Mouse (Mus musculus): ENCODE measurements around the gene Abt1. TPM values are rescaled to one million over a fixed set of nuclear protein-coding genes. Genes with fewer than 3 reads are reported as not detected.

Gene Abt1
- polyA plus RNA-seq, 1 experiment from 2014 or later = 12.4 TPM

DNA sequence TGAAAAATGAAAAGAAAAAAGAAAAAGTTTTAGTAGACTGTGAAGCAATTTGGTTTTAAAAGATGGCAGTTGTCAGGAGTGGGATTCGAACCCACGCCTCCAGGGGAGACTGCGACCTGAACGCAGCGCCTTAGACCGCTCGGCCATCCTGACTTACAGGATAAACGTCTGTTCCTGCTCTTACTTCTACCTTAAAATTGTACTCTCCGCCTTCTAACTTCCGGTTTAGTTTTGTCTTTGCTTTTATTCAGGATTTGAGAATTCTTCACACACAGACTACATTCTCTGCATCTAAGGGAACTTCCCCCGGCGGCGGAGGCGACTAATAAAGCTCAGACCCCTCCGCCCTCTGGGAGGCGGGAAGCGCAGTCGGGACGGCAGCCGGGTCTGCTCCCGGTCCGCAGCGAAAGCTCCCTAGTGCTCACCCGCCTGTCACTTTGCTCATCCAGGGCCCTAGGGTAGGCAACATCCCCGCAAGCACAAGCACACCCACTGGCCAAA lies 29.7 kb upstream of the Abt1 start:
- Histone ChIP-seq H3K9me3 (replicated peaks) (no peaks in the 10 kb centered on the region), H3K4me2 (peak overlapping the region; percentile 62), H3K27ac (peak overlapping the region; percentile 80), H3K27me3 (no peaks in the 10 kb centered on the region), H3K4me3 (peak overlapping the region; percentile 61), H3K4me1 (0 out of 2 replicates have a peak, but pooled peaks cover 6% of the 10 kb centered on the region), H3K36me3 (ENCODE audit: poor library complexity, severe bottlenecking) (no peaks in the 10 kb centered on the region), H3K9ac (peak overlapping the region; percentile 75)
- ATAC-seq = peak; percentile 86
- under 1% methylated on average over 25 of the region's 25 CpGs for WGBS

DNA sequence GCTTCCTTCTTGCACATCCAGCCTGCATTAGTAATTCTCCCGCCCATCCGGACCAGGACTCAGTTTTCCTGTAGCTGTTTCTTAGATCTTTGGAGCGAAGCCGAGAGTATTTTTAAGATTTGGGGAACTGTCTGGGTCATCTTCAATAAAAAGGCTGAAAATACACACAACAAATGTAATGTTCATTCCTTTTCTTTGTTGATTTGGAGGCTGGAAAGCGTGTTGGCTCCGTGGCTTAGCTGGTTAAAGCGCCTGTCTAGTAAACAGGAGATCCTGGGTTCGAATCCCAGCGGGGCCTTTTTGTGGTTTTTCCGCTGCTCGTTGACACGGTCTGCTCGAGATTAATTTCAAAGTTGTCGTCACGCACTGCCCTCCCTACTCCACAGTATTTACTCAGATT lies 26.7 kb upstream of the Abt1 start:
- H3K9me3 ChIP-seq (replicated peaks) = no peaks in the 10 kb centered on the region
- ATAC-seq = peak; percentile 46
- H3K27ac ChIP-seq = peak overlapping the region; percentile 5; the same call in 1 of the 2 replicates
- no peaks in the 10 kb centered on the region for H3K36me3 ChIP-seq (ENCODE audit: poor library complexity, severe bottlenecking)
- H3K4me3 ChIP-seq = peak overlapping the region; percentile 50
- peak overlapping the region; percentile 59 for H3K9ac ChIP-seq
- no peaks in the 10 kb centered on the region for H3K27me3 ChIP-seq
- H3K4me2 ChIP-seq = peak overlapping the region; percentile 69
- under 1% methylated on average over 15 of the region's 15 CpGs for WGBS
- H3K4me1 ChIP-seq = 0 out of 2 replicates have a peak, but pooled peaks cover 6% of the 10 kb centered on the region

DNA sequence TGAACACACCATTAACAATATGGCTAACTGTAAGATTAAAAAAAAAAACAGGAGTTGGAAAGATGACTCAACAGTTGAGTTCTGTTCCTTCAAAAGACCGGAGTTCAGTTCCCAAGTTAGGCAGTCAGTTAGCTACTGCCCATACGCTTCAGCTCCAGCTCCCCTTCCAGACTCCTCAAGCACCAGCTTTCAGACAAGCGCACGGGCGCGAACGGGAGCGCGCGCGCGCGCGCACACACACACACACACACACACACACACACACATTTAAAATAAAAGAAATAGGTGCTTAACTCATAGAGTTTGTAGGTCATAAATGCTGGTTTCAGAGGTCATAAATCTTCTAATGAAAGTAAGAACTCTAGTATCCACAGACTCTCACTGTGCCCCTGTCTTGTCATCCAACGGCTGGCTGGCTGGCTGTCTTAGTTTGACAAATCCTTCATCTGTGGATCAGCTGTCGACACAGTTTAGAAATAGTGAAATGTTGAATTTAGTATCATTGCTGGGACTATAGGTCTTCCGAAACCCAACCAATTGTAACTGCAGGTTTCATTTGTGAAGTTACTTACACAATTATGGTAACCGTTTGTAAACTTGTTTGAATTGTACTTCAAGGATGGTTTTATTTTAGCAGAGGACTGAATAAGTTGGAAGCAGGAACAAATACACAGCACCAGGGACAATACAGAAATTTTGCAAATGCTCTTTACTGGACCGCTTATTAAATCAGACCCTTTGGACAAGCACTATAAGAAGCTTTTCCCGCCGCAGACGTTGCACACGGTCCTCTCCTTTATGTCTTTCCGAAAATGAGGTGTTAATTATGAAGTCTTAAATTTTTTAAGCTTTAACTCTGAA lies 25.8 kb upstream of the Abt1 start:
- peaks cover 10% of the 10 kb centered on the region for H3K4me1 ChIP-seq
- no peaks in the 10 kb centered on the region for H3K27me3 ChIP-seq
- H3K4me2 ChIP-seq = peak overlapping the region; percentile 69
- under 1% methylated on average over 24 of the region's 24 CpGs for WGBS
- ATAC-seq = no peak
- H3K4me3 ChIP-seq = peak overlapping the region; percentile 50
- H3K27ac ChIP-seq = no peak overlapping the region; the same call in 1 of the 2 replicates
- no peaks in the 10 kb centered on the region for H3K36me3 ChIP-seq (ENCODE audit: poor library complexity, severe bottlenecking)
- no peaks in the 10 kb centered on the region for H3K9me3 ChIP-seq (replicated peaks)
- peak overlapping the region; percentile 59 for H3K9ac ChIP-seq

DNA sequence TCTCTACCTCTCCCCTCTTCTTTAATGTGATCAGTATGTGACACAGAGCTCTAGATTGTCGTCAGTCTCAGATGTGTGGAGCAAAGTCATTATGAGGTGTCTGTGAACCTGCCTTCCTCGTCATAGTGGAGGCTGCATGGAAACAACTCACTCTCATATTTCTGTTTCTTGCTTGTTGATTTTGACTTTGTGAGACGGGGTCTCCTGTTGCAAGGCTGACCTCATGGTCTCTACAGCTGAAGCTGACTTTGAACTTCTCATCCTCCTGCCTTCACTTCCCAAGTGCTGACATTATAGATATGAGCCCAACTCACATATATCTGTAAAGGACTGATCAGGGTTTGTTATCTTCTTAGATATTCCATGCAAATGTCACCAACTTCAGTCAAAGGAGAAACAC lies 25.1 kb upstream of the Abt1 start:
- Histone ChIP-seq H3K4me2 (peak overlapping the region; percentile 69), H3K27me3 (no peaks in the 10 kb centered on the region), H3K4me3 (peak overlapping the region; percentile 50), H3K4me1 (peaks cover 17% of the 10 kb centered on the region), H3K9me3 (replicated peaks) (no peaks in the 10 kb centered on the region), H3K9ac (peak overlapping the region; percentile 59; the same call in 1 of the 2 replicates), H3K27ac (no peak overlapping the region), H3K36me3 (ENCODE audit: poor library complexity, severe bottlenecking) (no peaks in the 10 kb centered on the region)
- ATAC-seq = no peak
- WGBS = 61% methylated on average over 3 of the region's 3 CpGs

DNA sequence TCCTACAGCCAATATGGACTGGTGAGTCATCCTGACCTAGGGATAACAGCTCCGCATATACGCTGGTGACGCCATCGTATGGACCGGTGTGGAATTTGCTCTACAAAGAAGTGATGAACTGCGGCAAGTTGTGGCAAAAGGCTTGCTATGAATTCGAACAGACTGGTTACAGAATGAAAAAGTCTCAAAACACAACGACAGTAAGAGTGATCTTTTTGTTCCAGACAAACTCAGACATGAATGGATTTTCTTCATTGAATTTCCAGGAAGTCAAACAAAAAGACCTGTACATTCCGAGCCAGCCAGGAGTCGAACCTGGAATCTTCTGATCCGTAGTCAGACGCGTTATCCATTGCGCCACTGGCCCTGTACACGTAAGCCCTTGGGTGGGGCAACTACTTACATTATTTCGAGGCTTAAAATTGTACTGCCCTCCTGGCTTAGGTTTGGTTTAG lies 22.9 kb upstream of the Abt1 start:
- Histone ChIP-seq H3K27me3 (no peaks in the 10 kb centered on the region), H3K9ac (peak overlapping the region; percentile 61), H3K36me3 (ENCODE audit: poor library complexity, severe bottlenecking) (no peaks in the 10 kb centered on the region), H3K4me2 (peak overlapping the region; percentile 70), H3K9me3 (replicated peaks) (no peaks in the 10 kb centered on the region), H3K4me3 (peak overlapping the region; percentile 67), H3K27ac (peak overlapping the region; percentile 98), H3K4me1 (peaks cover 18% of the 10 kb centered on the region)
- under 1% methylated on average over 16 of the region's 16 CpGs for WGBS
- peak; percentile 72 for ATAC-seq

DNA sequence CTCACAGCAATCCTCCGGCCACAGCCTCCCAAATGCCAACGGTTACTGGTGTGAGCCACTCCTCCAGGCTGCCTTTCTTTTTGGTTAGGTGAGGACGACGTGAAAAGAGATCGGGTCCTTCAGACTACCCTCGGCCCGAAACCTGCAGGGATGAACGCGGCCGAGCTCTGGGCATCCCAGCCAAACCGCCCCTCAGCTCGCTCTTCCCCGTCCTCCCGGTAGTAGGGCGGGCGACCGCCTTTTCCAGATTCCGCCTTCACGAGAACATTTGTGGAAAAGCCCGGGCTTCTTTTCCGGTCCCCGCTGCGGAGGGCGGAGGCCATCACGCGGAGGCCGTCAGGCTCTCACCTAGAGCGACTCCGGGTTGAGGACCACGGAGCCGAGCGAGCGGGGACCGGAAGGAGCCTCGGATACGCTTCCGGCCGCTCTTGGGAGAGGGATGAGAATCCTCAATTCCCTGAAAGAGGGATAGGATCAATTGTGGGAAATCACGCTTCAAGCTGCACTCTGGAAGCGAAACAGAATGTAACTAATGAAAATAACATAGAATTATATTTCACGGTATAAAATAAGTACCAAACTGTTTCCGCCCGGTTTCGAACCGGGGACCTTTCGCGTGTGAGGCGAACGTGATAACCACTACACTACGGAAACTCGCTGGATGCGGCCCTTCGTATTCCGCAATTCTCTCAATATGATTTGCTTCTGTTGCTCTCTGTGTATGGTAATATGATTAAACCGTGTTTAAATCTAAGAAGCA lies 22.1 kb upstream of the Abt1 start:
- Histone ChIP-seq H3K9me3 (replicated peaks) (no peaks in the 10 kb centered on the region), H3K4me2 (peak overlapping the region; percentile 70), H3K36me3 (ENCODE audit: poor library complexity, severe bottlenecking) (no peaks in the 10 kb centered on the region), H3K27me3 (no peaks in the 10 kb centered on the region), H3K9ac (peak overlapping the region; percentile 86), H3K4me1 (peaks cover 18% of the 10 kb centered on the region), H3K4me3 (peak overlapping the region; percentile 67), H3K27ac (peak overlapping the region; percentile 98)
- peak; percentile 92 for ATAC-seq
- under 1% methylated on average over 55 of the region's 55 CpGs for WGBS

DNA sequence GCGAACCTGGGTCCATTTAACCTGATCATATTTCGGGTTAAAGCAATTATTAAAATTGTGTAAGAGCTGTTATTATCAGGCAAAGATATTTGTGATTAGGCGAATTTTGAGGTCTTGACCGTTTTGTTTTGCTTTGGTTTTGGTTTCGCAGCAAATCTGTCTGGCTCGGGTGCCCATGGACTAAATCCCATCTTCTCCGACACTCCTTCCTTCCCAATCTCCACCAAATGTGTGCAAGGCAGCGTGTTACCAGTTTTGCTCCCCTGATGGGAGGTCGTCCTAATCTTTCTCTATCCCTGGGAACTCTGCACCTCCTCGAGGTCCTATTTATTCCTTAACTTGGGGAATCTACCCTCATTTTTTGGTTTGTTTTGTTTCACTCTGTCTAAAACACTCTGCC lies 21.5 kb upstream of the Abt1 start:
- no peak for ATAC-seq
- H3K4me1 ChIP-seq = peaks cover 18% of the 10 kb centered on the region

DNA sequence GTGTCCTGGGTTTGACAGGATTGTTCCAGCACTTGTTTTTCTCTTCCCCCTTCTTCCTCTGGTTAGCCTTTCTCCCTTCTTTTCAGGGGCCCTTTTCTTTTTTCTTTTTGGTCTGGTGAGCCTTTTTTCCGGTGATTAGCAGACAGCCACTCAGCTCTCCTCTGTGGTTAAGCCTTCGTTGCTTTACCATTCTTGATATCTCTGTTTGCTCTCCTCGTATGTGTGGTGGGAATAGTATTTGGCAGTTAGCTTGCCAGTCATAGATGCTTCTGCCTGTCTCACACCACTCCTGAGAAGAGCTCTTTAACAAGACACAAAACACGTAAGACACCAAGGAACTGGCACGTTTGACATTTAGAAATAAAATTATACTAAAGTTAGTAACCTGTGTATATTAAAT lies 20.8 kb upstream of the Abt1 start:
- Histone ChIP-seq H3K4me2 (peak overlapping the region; percentile 70), H3K27me3 (no peaks in the 10 kb centered on the region), H3K36me3 (ENCODE audit: poor library complexity, severe bottlenecking) (no peaks in the 10 kb centered on the region), H3K4me1 (peaks cover 18% of the 10 kb centered on the region), H3K9me3 (replicated peaks) (no peaks in the 10 kb centered on the region), H3K4me3 (peak overlapping the region; percentile 67; the same call in 1 of the 2 replicates), H3K9ac (peak overlapping the region; percentile 86), H3K27ac (peak overlapping the region; percentile 25; the same call in 1 of the 2 replicates)
- 37% methylated on average over 5 of the region's 5 CpGs for WGBS
- ATAC-seq = no peak

More for the DNA sequence above, 21.5 kb upstream of the Abt1 start:
- Histone ChIP-seq H3K27me3 (no peaks in the 10 kb centered on the region), H3K9me3 (replicated peaks) (no peaks in the 10 kb centered on the region), H3K4me2 (peak overlapping the region; percentile 70), H3K9ac (peak overlapping the region; percentile 86), H3K36me3 (ENCODE audit: poor library complexity, severe bottlenecking) (no peaks in the 10 kb centered on the region), H3K27ac (peak overlapping the region; percentile 98), H3K4me3 (peak overlapping the region; percentile 67)
- WGBS = 2% methylated on average over 10 of the region's 10 CpGs

DNA sequence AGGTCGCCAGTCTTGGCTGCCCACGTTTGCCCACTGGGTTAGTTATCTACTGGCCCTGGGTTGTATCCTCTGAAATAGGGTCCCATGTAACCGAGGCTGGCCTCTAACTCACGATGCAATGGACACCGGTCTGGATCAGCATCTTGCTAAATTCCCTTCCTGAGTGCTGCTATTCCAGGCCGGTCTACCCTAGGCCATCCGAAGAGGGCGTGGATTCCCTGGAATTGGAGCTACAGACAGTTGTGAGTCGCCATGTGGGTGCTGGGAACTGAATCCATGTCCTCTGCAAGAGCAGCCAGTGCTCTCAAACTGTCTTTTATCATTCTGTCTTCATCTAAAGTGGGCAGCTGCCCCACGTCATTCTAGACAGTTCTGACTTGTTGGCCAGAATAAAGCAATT lies 16.2 kb upstream of the Abt1 start:
- no peak overlapping the region for H3K9ac ChIP-seq
- no peak overlapping the region for H3K4me3 ChIP-seq
- no peak for ATAC-seq
- no peak overlapping the region for H3K4me2 ChIP-seq
- no peak overlapping the region; the same call in 1 of the 2 replicates for H3K27ac ChIP-seq
- H3K4me1 ChIP-seq = peaks cover 16% of the 10 kb centered on the region
- H3K36me3 ChIP-seq (ENCODE audit: poor library complexity, severe bottlenecking) = no peaks in the 10 kb centered on the region
- no peaks in the 10 kb centered on the region for H3K27me3 ChIP-seq
- H3K9me3 ChIP-seq (replicated peaks) = no peaks in the 10 kb centered on the region
- WGBS = 63% methylated on average over 10 of the region's 10 CpGs

DNA sequence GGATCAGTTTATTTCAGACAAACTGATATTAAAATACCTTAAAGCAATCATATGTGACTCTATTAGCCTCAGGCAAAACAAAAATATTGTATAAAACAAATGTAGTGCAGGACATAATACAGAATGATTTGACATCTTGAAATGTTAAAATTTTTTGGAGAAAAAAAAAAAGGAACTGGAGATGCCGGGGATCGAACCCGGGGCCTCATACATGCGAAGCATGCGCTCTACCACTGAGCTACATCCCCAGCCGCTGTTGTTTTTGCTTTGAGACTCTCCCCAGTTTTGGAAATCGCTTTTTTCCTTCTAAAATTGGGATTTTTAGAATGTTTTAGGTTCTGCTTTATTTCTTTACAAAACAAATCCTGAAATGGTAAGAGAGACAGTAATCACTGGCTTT lies 14.9 kb upstream of the Abt1 start:
- Histone ChIP-seq H3K9me3 (replicated peaks) (no peaks in the 10 kb centered on the region), H3K4me1 (peaks cover 13% of the 10 kb centered on the region), H3K9ac (no peak overlapping the region; the same call in 1 of the 2 replicates), H3K4me3 (peak overlapping the region; percentile 55), H3K36me3 (ENCODE audit: poor library complexity, severe bottlenecking) (no peaks in the 10 kb centered on the region), H3K27me3 (0 out of 2 replicates have a peak, but pooled peaks cover 3% of the 10 kb centered on the region), H3K27ac (no peak overlapping the region), H3K4me2 (peak overlapping the region; percentile 72)
- under 1% methylated on average over 7 of the region's 7 CpGs for WGBS
- peak; percentile 59 for ATAC-seq

DNA sequence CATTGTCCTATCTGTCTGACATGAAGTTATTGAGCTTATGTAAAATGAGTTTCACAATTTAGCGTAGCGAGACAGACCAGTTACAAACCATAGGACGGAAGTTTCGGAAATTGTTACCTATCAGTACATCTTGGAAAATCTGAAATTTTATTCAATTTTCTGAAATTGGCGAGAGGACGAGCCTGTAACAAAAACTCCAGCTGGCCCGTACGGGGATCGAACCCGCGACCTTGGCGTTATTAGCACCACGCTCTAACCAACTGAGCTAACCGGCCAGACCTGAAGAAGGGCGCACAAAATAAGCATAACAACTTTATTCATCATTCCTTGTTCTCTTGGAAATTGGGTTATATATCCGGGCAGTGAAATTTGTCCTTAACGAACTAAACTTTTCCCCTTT lies 14.2 kb upstream of the Abt1 start:
- H3K27me3 ChIP-seq = 0 out of 2 replicates have a peak, but pooled peaks cover 3% of the 10 kb centered on the region
- H3K9me3 ChIP-seq (replicated peaks) = no peaks in the 10 kb centered on the region
- peak overlapping the region; percentile 55 for H3K4me3 ChIP-seq
- peak overlapping the region; percentile 72 for H3K4me2 ChIP-seq
- WGBS = 0% methylated on average over 17 of the region's 17 CpGs
- ATAC-seq = peak; percentile 91
- H3K27ac ChIP-seq = peak overlapping the region; percentile 54; the same call in 1 of the 2 replicates
- H3K9ac ChIP-seq = peak overlapping the region; percentile 72
- no peaks in the 10 kb centered on the region for H3K36me3 ChIP-seq (ENCODE audit: poor library complexity, severe bottlenecking)
- peaks cover 13% of the 10 kb centered on the region for H3K4me1 ChIP-seq

Measured in forebrain, embryonic 13.5 days (tissue).